Mouse (Mus musculus): Measurements from ENCODE around the gene Gm11437. TPM values are rescaled to one million over a fixed set of nuclear protein-coding genes. Genes with fewer than 3 reads are reported as not detected.

Gm11437 gene
- polyA plus RNA-seq, 1 experiment from 2014 or later: 0.26 TPM

DNA sequence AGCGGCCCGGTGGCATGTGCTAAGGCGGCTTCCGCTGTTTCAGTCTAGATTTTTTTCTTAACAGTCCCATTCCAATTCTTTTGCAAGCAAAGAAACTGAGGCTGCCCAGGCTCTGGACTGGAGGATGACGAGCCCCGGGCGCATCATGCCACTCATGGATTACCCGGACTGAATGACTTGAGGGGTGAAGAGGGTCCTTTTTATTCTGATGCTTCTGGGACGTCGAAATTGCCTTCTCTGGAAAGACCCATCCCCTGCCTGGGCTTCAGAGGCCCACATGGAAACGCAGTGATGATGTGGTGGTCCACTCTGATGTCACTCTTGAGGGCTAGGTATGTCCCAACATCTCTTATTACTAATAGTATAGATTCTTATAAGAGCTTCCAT, 37.5 kb downstream of the Gm11437 start:
- WGBS: 4% methylated on average over 11 of the region's 11 CpGs
- peak; percentile 53; the same call in 1 of the 2 replicates for ATAC-seq (ENCODE audit: low FRiP score)
- H3K36me3 ChIP-seq: peaks cover 21% of the 10 kb centered on the region

DNA sequence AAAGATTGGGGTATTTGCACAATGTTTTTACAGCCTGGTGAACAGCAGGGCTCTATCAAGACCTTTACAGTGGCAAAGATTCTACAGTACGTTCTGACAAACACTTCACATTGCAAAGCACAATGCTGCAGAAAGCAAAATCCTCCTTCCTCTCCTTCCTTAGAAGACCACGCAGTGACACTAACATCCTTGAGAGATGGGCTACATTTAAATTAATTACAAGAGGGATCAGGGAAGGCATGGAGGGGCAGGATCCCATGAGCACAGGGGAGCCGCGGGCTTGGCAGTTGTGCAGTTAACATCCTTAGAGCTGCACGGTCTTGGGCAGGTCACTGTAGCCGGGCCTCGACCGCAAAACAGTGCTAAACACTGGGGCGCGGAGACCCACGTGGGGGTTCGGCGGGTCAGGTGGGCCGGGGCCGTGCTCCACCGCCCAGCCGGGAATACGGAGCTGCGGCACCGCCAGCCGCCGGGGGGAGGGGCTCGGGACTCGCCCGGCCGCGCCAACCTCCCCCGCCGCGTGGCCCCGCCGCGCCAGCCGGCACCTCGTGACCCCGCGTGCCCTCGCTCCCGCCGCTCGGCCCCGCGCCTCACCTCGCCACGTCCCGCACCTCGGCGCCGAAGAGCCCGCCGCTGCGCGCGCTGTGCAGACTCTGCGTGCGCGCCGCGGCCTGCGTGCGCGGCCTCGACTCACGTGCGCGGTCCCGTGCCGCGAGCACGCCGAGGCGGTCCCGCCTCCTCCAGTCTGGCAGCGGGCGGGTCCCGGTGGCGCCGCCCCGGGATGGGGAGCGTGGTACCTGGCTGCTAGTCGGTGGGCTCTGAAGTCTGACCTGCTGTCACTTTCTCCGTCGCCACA, 38.1 kb downstream of the Gm11437 start, which contains the start of the genes Tada2a and Acaca:
TSS of gene Tada2a (minus strand) at position 658 of the 856 bp plus-strand sequence.
TSS of gene Acaca (plus strand) at position 730 of the 856 bp plus-strand sequence.
- no peaks in the 10 kb centered on the region for H3K27me3 ChIP-seq
- no peaks in the 10 kb centered on the region for H3K9me3 ChIP-seq
- ATAC-seq (ENCODE audit: low FRiP score): peak; percentile 93
- peak within 1 kb of the TSS; percentile 85 for H3K27ac ChIP-seq
- peak within 1 kb of the TSS; percentile 86 for H3K9ac ChIP-seq
- peaks cover 27% of the 10 kb centered on the region for H3K36me3 ChIP-seq
- H3K4me2 ChIP-seq: peak within 1 kb of the TSS; percentile 68
- H3K4me1 ChIP-seq (replicated peaks): peaks cover 29% of the 10 kb centered on the region
- H3K4me3 ChIP-seq: peak within 1 kb of the TSS; percentile 75
- under 1% methylated on average over 76 of the region's 83 CpGs for WGBS

More for the DNA sequence above, 37.5 kb downstream of the Gm11437 start:
- Histone ChIP-seq H3K9ac (peak overlapping the region; percentile 86), H3K27me3 (no peaks in the 10 kb centered on the region), H3K4me3 (peak overlapping the region; percentile 75), H3K9me3 (no peaks in the 10 kb centered on the region), H3K4me2 (peak overlapping the region; percentile 68), H3K27ac (peak overlapping the region; percentile 85), H3K4me1 (replicated peaks) (peaks cover 29% of the 10 kb centered on the region)

DNA sequence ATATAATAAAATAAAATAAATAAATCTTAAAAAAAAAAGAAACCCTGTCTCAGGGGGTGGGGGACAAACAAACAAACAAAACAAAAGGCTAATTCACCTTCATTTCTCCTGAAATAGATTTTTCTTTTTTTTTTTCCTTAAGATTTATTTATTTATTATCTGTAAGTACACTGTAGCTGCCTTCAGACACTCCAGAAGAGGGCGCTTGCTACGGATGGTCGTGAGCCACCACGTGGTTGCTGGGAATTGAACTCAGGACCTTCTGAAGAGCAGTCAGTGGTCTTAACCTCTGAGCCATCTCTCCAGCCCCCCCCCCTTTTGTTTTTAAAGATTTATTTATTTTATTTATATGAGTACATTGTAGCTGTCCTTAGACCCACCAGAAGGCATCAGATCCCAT, 39.3 kb downstream of the Gm11437 start:
- ATAC-seq (ENCODE audit: low FRiP score): no peak
- 92% methylated on average over 4 of the region's 4 CpGs for WGBS

DNA sequence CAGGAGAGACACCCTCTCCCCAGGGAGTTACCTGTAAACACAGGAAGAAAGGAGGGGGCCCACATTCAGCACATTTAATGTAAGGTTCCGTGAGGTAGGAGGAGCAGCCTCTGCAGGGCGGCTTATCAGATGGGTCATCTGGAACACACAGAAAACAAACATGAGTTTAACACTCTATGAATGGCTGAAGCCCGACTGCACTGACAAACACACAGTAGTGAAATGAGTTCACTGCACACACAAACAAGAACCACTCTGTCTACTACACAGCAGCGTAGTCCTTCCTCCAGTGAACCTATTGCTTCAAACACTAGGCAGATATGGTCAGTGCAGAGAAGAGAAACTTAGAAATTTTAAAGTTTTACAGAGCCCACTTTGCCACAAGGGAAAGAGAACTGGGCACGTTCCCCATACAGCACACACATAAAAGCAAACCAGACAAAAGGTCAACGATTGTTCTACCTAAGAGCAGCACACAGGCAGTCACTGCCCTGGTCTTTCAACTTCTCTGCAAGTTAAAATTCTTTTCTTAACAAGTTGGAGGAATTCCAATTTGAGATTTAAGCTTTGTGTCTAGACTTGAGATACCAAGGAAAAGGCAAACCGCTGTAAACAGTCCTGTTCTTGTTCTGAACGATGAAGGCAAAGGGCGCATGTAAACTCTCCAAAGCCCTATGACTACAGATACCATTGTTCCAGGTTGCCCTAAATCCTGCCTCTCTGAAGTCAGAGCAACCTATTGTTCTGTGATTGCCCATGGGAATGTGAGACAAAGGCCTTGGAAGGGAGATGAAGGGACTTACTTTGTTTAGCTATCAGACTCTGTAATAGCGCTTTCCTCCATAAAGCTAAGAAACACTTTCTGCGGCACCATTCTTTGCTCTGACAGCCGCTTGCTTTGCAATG, 46.0 kb downstream of the Gm11437 start:
- no peaks in the 10 kb centered on the region for H3K9me3 ChIP-seq
- ATAC-seq (ENCODE audit: low FRiP score): no peak
- H3K27me3 ChIP-seq: no peaks in the 10 kb centered on the region
- H3K27ac ChIP-seq: no peak overlapping the region
- no peak overlapping the region for H3K4me3 ChIP-seq
- H3K4me2 ChIP-seq: no peak overlapping the region
- peaks cover 91% of the 10 kb centered on the region for H3K36me3 ChIP-seq
- 74% methylated on average over 12 of the region's 12 CpGs for WGBS
- no peaks in the 10 kb centered on the region for H3K4me1 ChIP-seq (replicated peaks)
- H3K9ac ChIP-seq: no peak overlapping the region

More for the DNA sequence above, 39.3 kb downstream of the Gm11437 start:
- H3K27ac ChIP-seq: no peak overlapping the region
- H3K4me3 ChIP-seq: no peak overlapping the region
- peaks cover 32% of the 10 kb centered on the region for H3K36me3 ChIP-seq
- no peaks in the 10 kb centered on the region for H3K9me3 ChIP-seq
- H3K27me3 ChIP-seq: no peaks in the 10 kb centered on the region
- peak overlapping the region; percentile 68; the same call in 1 of the 2 replicates for H3K4me2 ChIP-seq
- no peak overlapping the region for H3K9ac ChIP-seq
- peaks cover 29% of the 10 kb centered on the region for H3K4me1 ChIP-seq (replicated peaks)

DNA sequence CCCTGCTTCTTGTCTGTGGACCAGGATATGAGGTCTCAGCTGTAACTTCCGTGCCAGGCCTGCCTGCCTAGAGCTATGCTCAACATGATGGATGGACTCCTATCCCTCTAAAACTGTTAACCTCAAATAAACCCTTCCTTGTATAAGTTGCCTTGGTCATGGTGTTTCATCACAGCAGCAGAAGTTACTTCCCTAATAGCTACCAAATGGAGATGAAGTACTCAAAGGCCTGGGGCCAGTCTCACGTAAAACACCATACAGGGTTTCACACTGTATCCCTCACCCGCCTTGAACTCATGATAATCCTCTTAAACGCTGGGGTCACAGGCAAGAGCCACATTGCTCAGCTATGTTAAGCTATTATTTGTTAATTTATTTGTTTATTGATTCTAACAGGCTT, 49.8 kb downstream of the Gm11437 start:
- H3K27me3 ChIP-seq: no peaks in the 10 kb centered on the region
- no peaks in the 10 kb centered on the region for H3K4me1 ChIP-seq (replicated peaks)
- no peak overlapping the region for H3K9ac ChIP-seq
- H3K27ac ChIP-seq: no peak overlapping the region
- no peak overlapping the region for H3K4me2 ChIP-seq
- H3K36me3 ChIP-seq: peaks cover 87% of the 10 kb centered on the region
- no peak for ATAC-seq (ENCODE audit: low FRiP score)
- H3K9me3 ChIP-seq: no peaks in the 10 kb centered on the region
- 91% methylated on average over 4 of the region's 4 CpGs for WGBS
- H3K4me3 ChIP-seq: no peak overlapping the region

DNA sequence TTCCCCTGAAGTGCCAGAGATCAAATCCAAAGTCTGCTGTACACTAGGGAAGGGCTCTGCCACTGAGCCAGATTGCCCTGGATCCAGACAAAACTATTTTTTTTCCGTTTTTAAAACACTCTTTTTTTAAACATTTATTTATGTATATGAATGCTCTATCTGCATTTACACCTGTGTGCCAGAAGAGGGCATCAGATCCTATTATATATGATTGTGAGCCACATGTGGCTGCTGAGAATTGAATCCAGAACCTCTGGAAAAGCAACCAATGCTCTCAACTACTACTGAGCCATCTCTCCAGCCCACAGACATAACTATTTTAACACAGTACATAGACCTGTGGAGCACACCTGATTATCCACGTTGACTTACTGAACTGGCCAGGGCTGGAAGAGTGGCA, 51.1 kb downstream of the Gm11437 start:
- H3K4me2 ChIP-seq: no peak overlapping the region
- ATAC-seq (ENCODE audit: low FRiP score): no peak
- H3K9ac ChIP-seq: no peak overlapping the region
- H3K27ac ChIP-seq: no peak overlapping the region
- WGBS: 75% methylated on average over 2 of the region's 2 CpGs
- H3K27me3 ChIP-seq: no peaks in the 10 kb centered on the region
- H3K4me3 ChIP-seq: no peak overlapping the region
- H3K4me1 ChIP-seq (replicated peaks): no peaks in the 10 kb centered on the region
- H3K9me3 ChIP-seq: no peaks in the 10 kb centered on the region
- peaks cover 77% of the 10 kb centered on the region for H3K36me3 ChIP-seq

DNA sequence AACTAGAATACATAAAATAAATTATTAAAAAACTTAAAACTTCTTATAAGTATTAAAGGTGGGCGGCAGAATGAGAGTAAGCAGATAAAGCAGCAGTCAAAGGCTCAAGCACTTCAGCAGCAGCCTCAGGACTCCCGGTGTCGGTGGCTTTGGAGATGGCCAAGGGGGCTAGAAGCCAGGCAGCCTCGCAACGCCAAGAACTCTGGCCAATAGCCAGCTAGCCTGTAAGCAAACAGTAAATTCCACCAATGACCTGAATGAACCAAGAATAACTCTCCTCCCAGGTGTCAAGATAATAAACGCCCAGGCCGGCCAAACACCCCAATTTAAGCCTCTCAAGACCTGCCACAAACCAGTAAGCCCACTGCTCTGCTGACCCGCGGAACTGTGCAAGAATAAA, 51.6 kb downstream of the Gm11437 start:
- 87% methylated on average over 9 of the region's 9 CpGs for WGBS
- no peak overlapping the region for H3K4me2 ChIP-seq

DNA sequence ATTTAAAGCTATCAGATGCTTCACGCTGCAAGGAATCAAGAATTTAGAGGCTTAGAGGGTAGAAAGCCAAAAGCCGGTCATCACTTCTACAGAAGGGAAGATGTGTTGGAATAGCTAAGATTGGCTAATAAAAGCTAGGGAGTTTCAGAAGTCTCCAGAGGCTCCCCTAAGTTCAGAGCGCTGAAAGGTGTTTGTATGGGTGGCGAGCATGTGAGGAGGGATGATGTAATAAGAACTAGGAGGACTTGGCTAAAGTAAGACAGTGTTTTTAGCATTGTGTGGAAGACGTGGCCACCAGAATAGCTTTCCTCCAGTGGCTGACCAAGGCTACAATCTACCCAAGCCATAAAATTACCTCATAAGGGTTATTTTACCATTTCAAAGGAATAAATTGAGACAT, 53.7 kb downstream of the Gm11437 start:
- H3K4me1 ChIP-seq (replicated peaks): no peaks in the 10 kb centered on the region

More for the DNA sequence above, 51.6 kb downstream of the Gm11437 start:
- Histone ChIP-seq H3K4me3 (no peak overlapping the region), H3K4me1 (replicated peaks) (no peaks in the 10 kb centered on the region), H3K27me3 (no peaks in the 10 kb centered on the region), H3K27ac (no peak overlapping the region), H3K9me3 (no peaks in the 10 kb centered on the region), H3K9ac (no peak overlapping the region), H3K36me3 (peaks cover 77% of the 10 kb centered on the region)
- ATAC-seq (ENCODE audit: low FRiP score): no peak

DNA sequence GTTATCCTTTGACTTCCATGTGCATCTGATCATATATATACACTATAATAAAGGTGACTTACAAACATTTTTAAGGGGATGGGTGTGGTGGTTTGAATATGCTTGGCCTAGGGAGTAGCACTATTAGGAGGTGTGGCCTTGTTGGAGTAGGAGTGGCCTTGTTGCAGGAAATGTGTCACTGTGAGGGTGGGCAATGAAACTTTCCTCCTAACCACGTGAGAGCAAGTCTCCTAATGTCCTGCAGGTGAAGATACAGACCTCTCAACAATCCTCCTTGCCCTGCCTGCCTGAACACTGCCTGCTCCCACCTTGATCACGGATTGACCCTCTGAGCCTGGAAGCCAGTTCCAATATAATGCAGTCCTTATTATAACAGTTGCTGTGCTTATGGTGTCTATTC, 60.1 kb downstream of the Gm11437 start:
- ATAC-seq (ENCODE audit: low FRiP score): no peak
- H3K4me3 ChIP-seq: no peak overlapping the region
- H3K27me3 ChIP-seq: no peaks in the 10 kb centered on the region
- H3K4me2 ChIP-seq: no peak overlapping the region
- H3K27ac ChIP-seq: no peak overlapping the region
- peaks cover 89% of the 10 kb centered on the region for H3K36me3 ChIP-seq
- H3K9me3 ChIP-seq: no peaks in the 10 kb centered on the region
- H3K9ac ChIP-seq: no peak overlapping the region
- 74% methylated on average over 2 of the region's 2 CpGs for WGBS
- no peaks in the 10 kb centered on the region for H3K4me1 ChIP-seq (replicated peaks)

More for the DNA sequence above, 53.7 kb downstream of the Gm11437 start:
- Histone ChIP-seq H3K27ac (no peak overlapping the region), H3K9me3 (no peaks in the 10 kb centered on the region), H3K36me3 (peaks cover 75% of the 10 kb centered on the region), H3K4me2 (no peak overlapping the region), H3K9ac (no peak overlapping the region), H3K27me3 (no peaks in the 10 kb centered on the region), H3K4me3 (no peak overlapping the region)
- WGBS: 94% methylated on average over 5 of the region's 5 CpGs
- ATAC-seq (ENCODE audit: low FRiP score): no peak

DNA sequence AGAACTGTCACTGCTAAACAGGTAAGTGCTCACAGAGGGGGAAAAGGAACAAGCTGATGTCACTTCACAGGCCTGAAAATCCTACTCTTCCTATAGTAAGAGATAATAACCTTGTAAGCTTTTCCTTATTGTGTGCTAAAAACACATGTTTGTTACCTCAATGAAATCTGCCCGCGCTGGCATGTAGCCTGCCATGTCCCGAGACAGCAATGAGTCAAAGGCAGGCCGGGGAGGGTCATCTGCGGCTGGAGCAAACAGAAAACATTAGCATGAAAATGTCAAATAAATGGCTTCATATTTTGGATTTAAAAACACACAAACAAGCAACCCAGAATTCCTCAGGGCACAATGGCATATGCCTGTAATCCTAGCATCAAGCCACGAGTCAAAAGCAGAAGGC, 63.2 kb downstream of the Gm11437 start:
- peaks cover 85% of the 10 kb centered on the region for H3K36me3 ChIP-seq
- no peak for ATAC-seq (ENCODE audit: low FRiP score)
- H3K9ac ChIP-seq: no peak overlapping the region
- no peak overlapping the region for H3K4me2 ChIP-seq
- no peaks in the 10 kb centered on the region for H3K9me3 ChIP-seq
- 95% methylated on average over 6 of the region's 6 CpGs for whole genome bisulfite sequencing
- no peak overlapping the region for H3K27ac ChIP-seq
- H3K4me3 ChIP-seq: no peak overlapping the region
- no peaks in the 10 kb centered on the region for H3K27me3 ChIP-seq
- H3K4me1 ChIP-seq (replicated peaks): no peaks in the 10 kb centered on the region

DNA sequence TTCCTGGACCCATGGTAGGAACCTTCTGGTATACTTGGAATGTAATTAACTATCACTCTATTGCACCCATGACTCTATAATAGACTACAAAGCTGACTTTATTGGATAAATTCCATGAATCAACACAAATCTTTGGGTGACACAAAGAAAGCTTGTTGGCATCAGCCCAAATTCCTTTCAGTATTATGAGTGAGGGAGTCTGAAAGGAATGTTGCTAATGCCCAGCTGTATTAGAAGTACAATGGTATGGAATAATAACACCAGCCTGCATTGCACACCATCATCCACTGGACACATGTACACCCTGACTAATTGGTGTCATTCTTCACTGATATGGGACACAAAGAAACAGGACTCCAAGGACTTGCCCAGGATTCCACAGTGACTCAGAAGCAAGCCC, 66.1 kb downstream of the Gm11437 start:
- no peak overlapping the region for H3K9ac ChIP-seq
- H3K9me3 ChIP-seq: no peaks in the 10 kb centered on the region
- peaks cover 78% of the 10 kb centered on the region for H3K36me3 ChIP-seq
- H3K27me3 ChIP-seq: no peaks in the 10 kb centered on the region
- H3K4me1 ChIP-seq (replicated peaks): no peaks in the 10 kb centered on the region
- no peak for ATAC-seq (ENCODE audit: low FRiP score)
- H3K4me3 ChIP-seq: no peak overlapping the region
- H3K4me2 ChIP-seq: no peak overlapping the region
- H3K27ac ChIP-seq: no peak overlapping the region
